Mouse (Mus musculus) left cerebral cortex, adult 8-10 months (tissue): Measurements from ENCODE around the gene Uba5. TPM values are rescaled to one million over a fixed set of nuclear protein-coding genes. Genes with fewer than 3 reads are reported as not detected.

Experiments
- total RNA-seq, 4 experiments: library from RNA; stranded (reverse); gene quantifications; 2 replicates each; pipeline ENCODE4 v1.2.4; 2022

The Uba5 gene
- total RNA-seq, 4 experiments from 2014 or later: 34.9 to 38.8 (median 36.2) TPM

Other genes with a start within 250 kb of the Uba5 start
- 10 to 100 TPM in 1 of 4 experiments, 1 to 10 TPM in 3; 6.8 to 11.7 (median 8.7) TPM for gene Nphp3, start 60.6 kb downstream of the Uba5 start, total RNA-seq
- not detected for gene Gm28305, start 22.5 kb downstream of the Uba5 start, total RNA-seq
- 10 to 100 TPM; 23.8 to 26.1 (median 24.9) TPM for gene Acad11, start 243 bp upstream of the Uba5 start, total RNA-seq
- gene Ackr4, start 63.8 kb upstream of the Uba5 start, total RNA-seq: not detected
- gene Dnajc13, start 199.8 kb upstream of the Uba5 start, total RNA-seq: 10 to 100 TPM; 60.9 to 76.9 (median 70.3) TPM